Mouse (Mus musculus) naive thymus-derived CD4-positive, alpha-beta T cell, adult 5 months (primary cell): ENCODE results near the gene Galnt13. TPM values are rescaled to one million over a fixed set of nuclear protein-coding genes. Genes with fewer than 3 reads are reported as not detected.

ENCODE experiments used
- polyA plus RNA-seq: library from polyadenylated mRNA; unstranded; fragments of 100-300 nt; shearing (Covaris generic); gene quantifications from one replicate; pipeline ENCODE4 v1.2.1, GENCODE M21; 2017

The Galnt13 gene
- 0.15 TPM for polyA plus RNA-seq

GRCm38 (mm10) chr2:54435937-54436735 is at the start of gene Galnt13:
Gene Galnt13, plus strand, starts transcription at chr2:54436317.

